Mouse (Mus musculus) cerebellum, adult 2 months (tissue): ENCODE measurements around the gene Rai1.

ENCODE experiments used
- CTCF ChIP-seq: fragments of 200-500 bp; IDR thresholded peaks from 2 replicates; pipeline ENCODE4 v1.5.1; 2011; ENCODE audit warnings: low read depth, mild to moderate bottlenecking, control low read depth, low read length, moderate library complexity, borderline replicate concordance; ENCODE audit not compliant: insufficient read depth
- POLR2A ChIP-seq: fragments of 200-500 bp; IDR thresholded peaks from 2 replicates; pipeline ENCODE4 v1.6.1; 2011; ENCODE audit warnings: low read length, control low read depth, borderline replicate concordance; ENCODE audit not compliant: insufficient read depth

- no peak for TF ChIP-seq POLR2A
- TF ChIP-seq CTCF, result no peak
These were observed 25.7 kb downstream of the Rai1 start for GRCm38 (mm10) chr11:60130516-60130915.
